Mouse (Mus musculus): ENCODE data around the gene Lpcat4.
A peak's percentile ranks its signal among the peaks of the same experiment; 100 is the strongest.

Gene Lpcat4

DNA sequence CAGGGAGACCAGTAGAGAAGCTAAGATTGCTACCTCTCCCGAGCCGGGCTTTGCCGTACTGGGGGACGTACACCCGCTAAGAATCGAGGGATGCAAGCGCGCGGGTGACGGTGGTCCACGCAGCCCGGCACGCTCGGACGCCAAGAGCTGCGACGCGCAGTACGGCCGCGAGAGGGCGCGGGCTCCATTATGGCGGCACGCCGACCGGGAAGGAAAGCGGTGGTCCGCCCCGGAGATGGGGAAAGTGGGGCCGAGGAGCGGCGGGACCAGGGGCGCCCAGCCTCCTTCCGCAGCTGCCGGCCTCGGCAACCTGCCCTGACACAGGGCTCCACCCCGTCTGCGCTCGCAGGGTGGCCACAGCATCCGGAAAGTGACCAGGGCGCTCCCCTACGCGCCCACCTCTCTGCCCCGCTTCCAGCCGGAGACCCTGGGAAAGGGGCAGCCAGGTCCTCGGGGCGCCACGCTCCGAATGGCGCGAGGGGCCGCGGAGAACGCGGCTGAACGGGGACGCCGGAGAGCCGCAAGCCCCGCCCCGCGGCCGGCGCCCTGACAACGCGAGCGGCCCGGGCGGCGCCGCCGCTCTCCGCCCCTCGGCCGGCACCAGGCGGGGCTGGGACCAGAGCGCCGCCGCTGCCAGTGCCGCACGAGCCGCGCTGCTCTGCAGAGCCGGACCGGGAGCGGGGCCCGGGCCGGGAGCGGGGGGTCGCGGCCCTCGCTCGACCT is at the start of gene Lpcat4:
Gene Lpcat4, plus strand, starts transcription at position 257 of the 723 bp plus-strand sequence.
- DNase-seq (ENCODE audit: low spot score): peak; percentile 91

GRCm38 (mm10) chr2:112196859-112197258 is 42.4 kb upstream of the Lpcat4 start:
- DNase-seq (ENCODE audit: low spot score): peak; percentile 77

- no peak for DNase-seq (ENCODE audit: low spot score)
These were observed 36.2 kb upstream of the Lpcat4 start for GRCm38 (mm10) chr2:112203056-112203455.

GRCm38 (mm10) chr2:112210142-112210541 is 29.1 kb upstream of the Lpcat4 start:
- no peak for DNase-seq (ENCODE audit: low spot score)

- DNase-seq (ENCODE audit: low spot score): no peak
These were observed 28.6 kb upstream of the Lpcat4 start for GRCm38 (mm10) chr2:112210699-112211098.

DNA sequence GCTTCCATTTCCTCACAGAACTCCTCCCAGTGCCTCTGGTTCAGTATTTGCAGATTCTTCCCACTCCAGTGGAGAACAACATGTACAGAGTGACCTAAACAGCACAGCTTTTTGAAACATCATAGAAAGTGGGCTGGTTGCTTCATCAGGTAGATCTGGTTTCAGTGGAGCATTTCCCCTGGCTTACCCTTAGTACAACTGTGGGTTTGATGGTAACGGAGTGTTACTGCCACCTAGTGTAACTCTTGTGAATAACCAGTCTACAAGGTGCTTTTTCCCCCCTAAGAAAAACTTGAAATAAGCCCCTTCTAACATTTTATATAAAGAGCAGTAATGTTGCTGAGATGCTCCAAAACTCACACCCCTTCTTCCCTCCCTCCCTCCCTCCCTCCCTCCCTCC is 23.3 kb upstream of the Lpcat4 start:
- peak; percentile 22 for DNase-seq (ENCODE audit: low spot score)

DNA sequence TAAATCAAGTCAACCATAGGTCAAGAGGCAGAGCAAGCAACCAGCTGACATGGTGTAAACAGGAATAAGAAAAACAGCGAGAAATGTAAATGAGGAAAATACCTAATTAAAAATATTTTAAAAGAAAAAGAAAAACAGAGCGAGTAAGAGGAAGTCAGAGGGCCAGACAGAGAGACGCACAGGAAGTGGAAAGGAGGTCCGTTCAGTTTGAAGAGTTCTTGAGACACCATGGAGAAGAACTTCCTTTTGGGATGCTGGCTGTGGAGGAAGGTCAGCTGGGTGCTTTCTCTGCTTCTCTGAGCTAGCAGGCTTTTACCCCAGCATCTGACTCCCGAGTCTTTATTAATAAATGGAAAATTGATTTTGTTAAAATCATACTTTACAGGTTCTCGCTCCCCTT is 21.7 kb upstream of the Lpcat4 start:
- DNase-seq (ENCODE audit: low spot score): no peak

DNA sequence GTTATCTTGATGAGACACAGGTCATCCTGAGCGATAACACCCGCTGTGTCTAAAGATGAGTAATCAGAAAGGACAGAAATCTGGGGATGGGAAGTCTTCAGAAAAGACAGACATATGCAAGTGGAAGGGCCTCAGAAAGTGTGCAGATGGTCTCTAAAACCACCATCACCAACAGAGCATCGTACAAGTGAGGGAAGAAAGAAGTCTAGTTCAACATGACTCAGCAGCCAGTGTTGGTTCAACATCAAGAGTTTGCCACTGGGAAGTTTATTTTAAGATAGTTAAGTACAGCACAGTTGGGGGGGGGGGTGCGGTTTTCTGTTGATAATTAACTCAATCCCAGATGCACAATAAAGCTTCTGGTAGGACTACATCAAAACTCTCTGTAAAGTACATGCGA is 18.4 kb upstream of the Lpcat4 start:
- no peak for DNase-seq (ENCODE audit: low spot score)

DNA sequence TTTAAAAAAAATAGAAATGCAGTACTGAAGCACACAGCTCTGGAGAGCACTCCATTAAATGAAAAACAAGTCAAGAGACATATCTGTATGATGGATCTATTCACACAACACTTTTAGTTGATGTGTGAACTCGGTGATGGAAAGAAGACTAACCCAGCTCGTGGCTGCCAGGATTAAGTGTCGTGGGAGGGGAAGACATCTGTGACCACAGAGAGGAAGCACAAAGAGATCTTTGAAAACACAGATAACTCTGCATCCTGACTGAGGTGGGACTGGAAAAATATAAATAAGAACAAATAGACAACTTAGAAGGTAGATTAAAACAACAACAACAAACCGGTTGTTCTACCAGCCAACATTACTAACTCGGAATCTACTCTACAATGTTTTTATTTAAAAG is 16.7 kb upstream of the Lpcat4 start:
- DNase-seq (ENCODE audit: low spot score): no peak

- DNase-seq (ENCODE audit: low spot score): no peak
These were observed 14.9 kb upstream of the Lpcat4 start for GRCm38 (mm10) chr2:112224356-112224755.

- DNase-seq (ENCODE audit: low spot score): no peak
These were observed 6.6 kb upstream of the Lpcat4 start for GRCm38 (mm10) chr2:112232623-112233022.

GRCm38 (mm10) chr2:112236620-112237019 is 2.6 kb upstream of the Lpcat4 start:
- no peak for DNase-seq (ENCODE audit: low spot score)

DNA sequence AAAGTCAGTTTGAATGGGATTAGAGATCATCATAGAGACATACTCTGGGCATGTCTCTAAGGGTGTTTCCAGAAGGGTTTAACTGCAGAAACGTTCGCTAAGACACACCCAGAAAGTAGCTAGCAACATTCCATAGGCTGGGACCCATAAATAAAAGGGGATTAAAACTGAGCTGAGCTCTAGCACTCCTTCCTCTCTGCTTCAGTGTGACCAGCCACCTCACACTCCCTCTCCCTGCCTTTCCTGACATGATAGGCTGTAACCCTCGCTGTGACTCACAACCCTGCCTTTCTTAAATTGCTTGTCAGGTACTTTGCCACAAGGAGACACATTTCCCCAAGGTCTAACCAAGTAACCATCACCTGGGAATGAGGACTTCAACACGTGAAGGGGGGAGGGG is 1.3 kb upstream of the Lpcat4 start:
- DNase-seq (ENCODE audit: low spot score): peak; percentile 14

GRCm38 (mm10) chr2:112239935-112240721 is 860 bp downstream of the Lpcat4 start:
- peak; percentile 50 for DNase-seq (ENCODE audit: low spot score)

DNA sequence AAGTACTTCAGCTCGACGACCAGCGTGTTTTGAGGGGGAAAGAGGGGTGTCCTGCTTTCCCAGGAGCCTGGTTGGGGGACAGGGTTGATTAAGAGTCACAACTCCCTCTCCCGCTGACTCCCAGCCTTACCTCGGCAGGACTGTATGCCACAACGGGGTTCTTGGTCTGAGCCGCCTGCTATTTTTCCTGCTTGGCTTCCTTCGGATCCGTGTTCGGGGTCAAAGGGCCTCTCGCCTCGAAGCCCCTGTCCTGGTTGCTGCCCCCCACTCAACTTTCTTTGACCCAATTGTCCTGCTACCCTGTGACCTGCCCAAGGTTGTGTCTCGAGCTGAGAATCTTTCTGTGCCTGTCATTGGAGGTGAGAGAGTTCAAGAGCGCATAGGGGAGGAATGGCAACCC is 2.5 kb downstream of the Lpcat4 start:
- DNase-seq (ENCODE audit: low spot score): no peak

- DNase-seq (ENCODE audit: low spot score): no peak
These were observed 6.0 kb downstream of the Lpcat4 start for GRCm38 (mm10) chr2:112245307-112245706.

GRCm38 (mm10) chr2:112246193-112246592 is 6.9 kb downstream of the Lpcat4 start:
- no peak for DNase-seq (ENCODE audit: low spot score)

GRCm38 (mm10) chr2:112247323-112247722 is 8.1 kb downstream of the Lpcat4 start:
- DNase-seq (ENCODE audit: low spot score): no peak

DNA sequence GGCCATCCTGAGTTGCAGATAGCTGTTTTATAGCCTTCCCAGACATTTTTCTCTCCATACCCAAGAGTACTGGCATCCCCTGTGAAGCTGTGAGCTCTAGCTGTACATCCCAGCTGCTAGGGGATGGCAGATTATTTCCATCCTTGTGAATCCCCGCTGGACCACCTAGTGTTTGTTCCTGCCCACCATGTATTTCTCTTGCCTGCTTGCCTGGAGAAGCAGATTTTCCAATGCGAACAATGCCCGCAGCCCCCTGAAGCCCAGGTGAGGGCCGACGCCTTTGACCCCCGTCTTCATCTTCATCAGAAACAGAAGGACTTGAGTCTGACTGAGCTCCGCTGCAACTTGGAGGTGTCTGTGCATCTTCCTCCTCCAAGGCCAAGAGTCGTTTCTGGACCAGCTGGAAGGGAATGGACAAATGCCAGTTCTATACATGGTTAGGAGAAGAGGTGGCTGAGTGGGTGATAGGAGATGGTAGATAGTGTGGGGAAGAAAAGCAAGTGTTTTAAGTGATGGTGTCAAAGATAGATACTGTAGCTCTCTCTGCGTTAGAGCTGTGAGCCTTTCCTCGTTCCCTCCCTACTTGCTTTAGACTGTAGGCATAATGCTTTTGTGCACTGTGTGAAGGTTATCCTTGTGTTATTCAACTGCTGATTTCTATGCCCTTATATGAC is 10.6 kb downstream of the Lpcat4 start:
- no peak for DNase-seq (ENCODE audit: low spot score)

DNA sequence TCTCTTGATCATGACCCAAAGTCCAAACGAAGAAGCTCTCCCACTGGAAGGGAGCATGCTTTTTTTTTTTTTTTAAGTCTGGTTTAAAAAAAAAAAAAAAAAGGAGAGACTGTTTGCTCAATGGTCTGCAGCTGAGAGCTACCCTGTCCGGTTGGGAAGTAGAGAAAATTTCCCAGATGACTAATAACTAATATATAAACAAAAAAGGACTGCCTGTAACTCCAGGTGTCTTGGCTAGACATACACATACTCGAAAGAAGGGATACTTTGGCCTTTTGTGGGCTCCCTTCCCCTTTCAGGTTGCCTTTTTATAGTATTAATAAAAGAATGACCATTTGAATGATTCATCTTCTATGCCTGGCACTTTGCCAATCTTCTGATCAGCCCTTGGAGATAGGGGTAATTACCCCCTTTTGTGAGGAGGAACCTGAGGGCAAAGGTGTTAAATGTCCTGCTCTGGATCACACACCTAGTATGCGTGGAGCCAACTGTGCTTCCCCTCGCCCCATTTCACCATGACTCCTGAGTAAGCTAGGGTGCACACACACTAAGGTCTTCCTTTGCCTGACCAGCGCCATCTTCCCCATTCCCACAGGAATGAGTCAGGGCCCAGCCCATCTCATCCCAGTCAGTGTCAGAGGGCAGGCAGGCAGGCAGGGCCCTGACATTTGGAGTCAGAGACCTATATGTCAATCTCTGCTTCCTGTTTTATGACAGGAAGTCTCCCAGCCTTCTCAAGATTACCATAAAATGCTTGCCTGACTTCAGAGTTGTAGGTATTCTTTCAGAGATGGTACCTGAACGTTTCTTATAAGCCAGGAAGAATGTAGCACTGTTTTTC is 15.6 kb downstream of the Lpcat4 start:
- DNase-seq (ENCODE audit: low spot score): no peak

GRCm38 (mm10) chr2:112259241-112259962 is 20.1 kb downstream of the Lpcat4 start, which contains the start of gene Nutm1:
TSS of gene Nutm1 (minus strand) at chr2:112259291.
- no peak for DNase-seq (ENCODE audit: low spot score)

Data from MN1 (cell line).